Mouse (Mus musculus) E14TG2a.4 (cell line): ENCODE results near the gene Gnb2.

ENCODE experiments used
- H3K27me3 ChIP-seq: 2 replicates; pipeline ENCODE4 v1.6.1; 2014; ENCODE audit warnings: low read length, control low read depth; ENCODE audit not compliant: insufficient read depth
- H3K36me3 ChIP-seq: 2 replicates; pipeline ENCODE4 v1.6.1; 2014; ENCODE audit warnings: low read length, control low read depth; ENCODE audit not compliant: insufficient read depth
- H3K4me1 ChIP-seq: replicated peaks from 2 replicates; pipeline ENCODE4 v1.6.1; 2014; ENCODE audit warnings: low read depth, low read length, control low read depth
- H3K4me3 ChIP-seq: replicated peaks from 2 replicates; pipeline ENCODE4 v1.5.1; 2014; ENCODE audit warnings: mild to moderate bottlenecking, low read length
- H3K9me3 ChIP-seq: 2 replicates; pipeline ENCODE4 v1.6.1; 2014; ENCODE audit warnings: low read length, control low read depth
- CTCF ChIP-seq: conservative IDR thresholded peaks from 2 replicates; pipeline ENCODE4 v1.5.1; 2014; ENCODE audit warnings: low read length
- NANOG ChIP-seq: IDR thresholded peaks from 2 replicates; pipeline ENCODE4 v1.6.1; 2014; ENCODE audit warnings: borderline replicate concordance, low read length, mixed read lengths
- POU5F1 ChIP-seq: IDR thresholded peaks from 2 replicates; pipeline ENCODE4 v1.6.1; 2014; ENCODE audit warnings: low read length, borderline replicate concordance

Gene Gnb2

GRCm38 (mm10) chr5:137534762-137535161 is 1.5 kb upstream of the Gnb2 start:
- no peak overlapping the region for H3K4me3 ChIP-seq
- H3K36me3 ChIP-seq: peaks cover 7% of the 10 kb centered on the region
- peaks cover 20% of the 10 kb centered on the region for H3K27me3 ChIP-seq
- no peaks in the 10 kb centered on the region for H3K9me3 ChIP-seq
- peaks cover 31% of the 10 kb centered on the region for H3K4me1 ChIP-seq
- no peak for TF ChIP-seq CTCF
- no peak for TF ChIP-seq NANOG
- no peak for TF ChIP-seq POU5F1

DNA sequence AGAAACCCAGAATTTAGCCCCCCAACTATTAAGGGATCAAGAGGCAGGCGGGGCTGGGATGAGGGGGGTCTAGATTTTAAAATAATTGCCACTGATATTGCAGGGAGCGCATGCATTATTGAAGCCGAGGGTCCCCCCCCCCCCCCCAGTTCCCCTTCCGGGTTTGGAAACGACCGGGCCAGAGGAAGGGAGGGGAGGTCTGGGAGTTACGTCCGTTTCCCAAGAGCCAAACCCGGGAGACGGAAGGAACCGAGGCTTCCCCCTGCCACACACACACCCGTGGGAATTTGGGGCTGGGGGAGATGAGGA is 548 bp downstream of the Gnb2 start:
- Histone ChIP-seq H3K27me3 (peaks cover 14% of the 10 kb centered on the region), H3K36me3 (peaks cover 27% of the 10 kb centered on the region), H3K4me1 (peaks cover 51% of the 10 kb centered on the region), H3K4me3 (peak overlapping the region; percentile 89), H3K9me3 (no peaks in the 10 kb centered on the region)
- TF ChIP-seq POU5F1 (no peak), CTCF (no peak), NANOG (no peak)

DNA sequence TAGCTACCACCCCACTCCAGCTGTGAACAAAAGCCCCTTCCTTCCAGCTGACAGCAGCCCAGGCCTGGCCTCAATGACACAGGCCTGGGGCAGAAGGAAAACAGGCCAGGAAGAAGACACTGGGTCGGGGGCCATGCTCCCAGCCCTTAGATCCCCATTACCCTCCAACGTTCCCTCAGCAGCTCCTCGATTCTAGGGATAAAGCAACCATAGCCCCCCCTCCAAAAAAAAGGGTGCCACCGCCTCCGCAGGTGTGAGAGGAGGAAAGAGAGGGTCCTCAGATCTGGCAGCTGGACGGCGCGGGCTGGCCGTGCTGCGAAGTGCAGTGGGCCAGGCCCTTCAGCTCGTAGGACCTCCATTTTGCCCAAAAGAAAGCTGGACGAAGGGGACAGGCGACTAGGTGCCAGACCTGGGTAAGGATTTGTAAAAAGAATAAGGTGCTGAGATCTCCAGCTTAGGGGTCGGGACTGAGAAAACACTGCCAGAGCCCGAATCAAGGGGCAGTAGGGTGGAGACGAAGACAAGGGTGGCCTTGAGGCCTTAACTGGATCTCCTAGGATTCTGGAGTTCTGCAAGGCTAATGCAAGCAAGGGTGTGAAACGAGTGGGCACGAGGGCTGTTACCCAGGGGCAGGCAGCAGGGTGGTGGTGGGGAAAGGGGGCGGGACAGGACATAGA is 1.0 kb downstream of the Gnb2 start:
- Histone ChIP-seq H3K27me3 (peaks cover 14% of the 10 kb centered on the region), H3K4me1 (peaks cover 51% of the 10 kb centered on the region), H3K9me3 (no peaks in the 10 kb centered on the region), H3K4me3 (peak overlapping the region; percentile 89), H3K36me3 (peaks cover 32% of the 10 kb centered on the region)
- TF ChIP-seq NANOG (no peak), POU5F1 (no peak), CTCF (no peak)

DNA sequence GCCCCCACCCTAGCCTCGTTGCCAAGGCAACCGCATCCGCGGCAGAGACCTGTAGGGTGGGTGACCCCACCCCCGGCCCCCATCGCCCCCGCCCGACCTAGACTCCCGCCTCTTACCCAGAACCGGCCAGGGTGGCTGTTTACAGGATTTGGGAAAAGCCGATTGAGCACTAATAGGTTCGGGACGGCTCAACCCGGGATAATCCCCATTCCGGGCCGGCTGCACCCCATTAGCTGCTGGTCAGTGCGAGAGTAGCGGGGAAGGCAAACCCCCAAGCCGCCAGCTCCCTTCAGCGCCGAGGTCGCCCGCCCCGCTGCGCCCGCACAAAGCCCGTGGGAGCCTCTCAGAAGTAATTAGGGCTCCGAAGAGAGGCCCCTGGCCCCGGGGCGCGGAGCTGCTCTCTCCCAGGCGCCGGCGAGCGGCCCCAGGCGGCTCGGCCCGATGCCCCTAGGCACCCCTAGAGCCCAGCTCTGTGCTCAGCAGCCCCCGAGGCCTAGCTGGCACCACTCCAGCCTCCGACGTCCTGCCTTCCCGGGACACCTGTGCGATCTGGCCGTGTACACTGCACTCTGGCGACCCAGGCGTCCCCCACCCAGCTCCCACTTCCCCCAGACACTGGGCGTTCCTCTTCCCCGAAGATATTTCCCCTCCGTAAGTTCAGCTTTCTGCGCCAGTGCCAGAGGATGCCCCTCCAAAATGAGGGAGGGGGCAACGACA is 1.7 kb downstream of the Gnb2 start:
- H3K36me3 ChIP-seq: peaks cover 39% of the 10 kb centered on the region
- H3K4me1 ChIP-seq: peaks cover 57% of the 10 kb centered on the region
- peak overlapping the region; percentile 89 for H3K4me3 ChIP-seq
- H3K27me3 ChIP-seq: peaks cover 12% of the 10 kb centered on the region
- no peaks in the 10 kb centered on the region for H3K9me3 ChIP-seq
- no peak for TF ChIP-seq CTCF
- no peak for TF ChIP-seq POU5F1
- TF ChIP-seq NANOG: no peak

GRCm38 (mm10) chr5:137530588-137531413 is 2.5 kb downstream of the Gnb2 start:
- no peaks in the 10 kb centered on the region for H3K9me3 ChIP-seq
- peak overlapping the region; percentile 89 for H3K4me3 ChIP-seq
- peaks cover 46% of the 10 kb centered on the region for H3K36me3 ChIP-seq
- peaks cover 65% of the 10 kb centered on the region for H3K4me1 ChIP-seq
- H3K27me3 ChIP-seq: peaks cover 9% of the 10 kb centered on the region
- TF ChIP-seq CTCF: no peak

GRCm38 (mm10) chr5:137530075-137530474 is 3.2 kb downstream of the Gnb2 start:
- Histone ChIP-seq H3K9me3 (no peaks in the 10 kb centered on the region), H3K4me3 (peak overlapping the region; percentile 89), H3K36me3 (peaks cover 54% of the 10 kb centered on the region), H3K27me3 (peaks cover 9% of the 10 kb centered on the region), H3K4me1 (peaks cover 72% of the 10 kb centered on the region)
- TF ChIP-seq NANOG: no peak
- no peak for TF ChIP-seq POU5F1
- no peak for TF ChIP-seq CTCF

DNA sequence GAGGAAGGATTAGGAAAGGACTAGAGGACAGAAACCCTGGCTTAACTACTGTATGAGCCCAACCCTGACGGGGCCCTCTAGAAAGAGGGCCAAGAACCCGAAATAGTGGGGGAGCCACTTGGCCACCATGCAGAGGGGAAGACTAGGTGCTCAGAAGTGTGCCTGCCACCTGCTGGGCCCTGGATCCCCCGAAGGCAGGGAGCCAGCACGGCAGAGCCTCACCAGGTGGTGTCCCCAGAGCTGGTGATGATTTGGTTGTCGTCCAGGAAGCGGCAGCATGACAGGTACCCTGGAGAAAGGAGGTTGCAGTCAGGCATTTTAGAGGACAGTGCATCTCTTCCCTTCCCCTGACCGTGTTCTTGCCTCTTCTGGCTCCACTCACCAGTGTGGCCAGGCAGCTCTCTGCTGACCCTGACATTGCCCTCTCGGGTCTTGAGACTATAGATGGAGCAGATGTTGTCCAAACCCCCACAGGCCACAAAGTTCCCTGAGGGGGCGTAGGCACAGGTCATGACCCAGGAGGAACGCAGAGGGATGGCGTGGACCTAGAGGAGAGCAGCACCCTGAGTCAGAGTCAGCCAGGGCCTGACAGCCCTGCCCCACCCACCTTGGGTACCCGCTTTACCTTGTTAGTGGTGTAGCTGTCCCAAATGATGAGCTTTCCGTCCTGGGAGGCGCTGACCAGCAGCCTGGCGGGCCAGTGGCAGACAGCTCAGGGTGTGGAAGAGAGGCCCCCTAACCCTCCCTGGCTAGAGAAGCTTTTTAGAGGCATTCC is 3.9 kb downstream of the Gnb2 start:
- Histone ChIP-seq H3K27me3 (peaks cover 9% of the 10 kb centered on the region), H3K4me1 (peaks cover 79% of the 10 kb centered on the region), H3K9me3 (no peaks in the 10 kb centered on the region), H3K36me3 (peaks cover 60% of the 10 kb centered on the region), H3K4me3 (no peak overlapping the region)
- no peak for TF ChIP-seq CTCF
- no peak for TF ChIP-seq NANOG
- no peak for TF ChIP-seq POU5F1

DNA sequence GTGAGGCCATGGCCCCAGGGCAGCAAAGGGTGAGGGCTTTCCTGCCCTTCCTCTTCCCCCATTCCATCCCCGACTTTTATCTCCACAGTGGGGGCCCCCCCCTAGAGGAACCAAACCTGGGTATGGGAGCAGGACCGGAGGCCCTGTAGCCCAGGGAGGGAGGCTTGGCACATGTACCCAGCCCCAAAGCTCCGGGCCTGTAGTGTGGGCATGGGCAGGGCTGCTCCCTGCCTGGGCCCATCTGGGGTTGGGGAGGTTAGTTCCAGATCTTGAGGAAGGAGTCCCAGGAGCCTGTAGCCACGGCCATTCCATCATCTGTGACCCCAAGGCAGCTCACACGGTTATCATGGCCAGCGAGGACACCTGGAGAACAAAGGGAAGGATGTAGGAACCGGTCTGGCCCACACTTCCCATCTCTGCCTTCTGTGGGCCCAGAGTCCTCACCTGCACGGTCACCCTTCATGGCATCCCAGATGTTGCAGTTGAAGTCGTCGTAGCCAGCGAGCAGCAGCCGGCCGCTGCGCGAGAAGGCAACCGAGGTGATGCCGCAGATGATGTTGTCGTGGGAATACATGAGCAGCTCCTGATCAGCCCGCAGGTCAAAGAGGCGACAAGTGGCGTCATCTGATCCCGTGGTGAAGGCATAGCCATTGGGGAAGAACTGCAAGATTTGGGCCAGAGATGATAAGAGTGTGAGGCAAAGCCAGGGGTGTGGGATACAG is 4.9 kb downstream of the Gnb2 start:
- TF ChIP-seq CTCF: no peak
- no peak for TF ChIP-seq NANOG
- no peak for TF ChIP-seq POU5F1

More for the DNA sequence above, 4.9 kb downstream of the Gnb2 start:
- peaks cover 9% of the 10 kb centered on the region for H3K27me3 ChIP-seq
- H3K36me3 ChIP-seq: peaks cover 70% of the 10 kb centered on the region
- H3K9me3 ChIP-seq: no peaks in the 10 kb centered on the region
- H3K4me3 ChIP-seq: no peak overlapping the region
- H3K4me1 ChIP-seq: peaks cover 84% of the 10 kb centered on the region
